Mouse (Mus musculus) lung, postnatal 25 days (tissue): Measurements from ENCODE around the gene Phf14.
A peak's percentile ranks its signal among the peaks of the same experiment; 100 is the strongest.
"Not testable (repeated sequence)": the region's sequence is repeated elsewhere in the genome, so short reads cannot be mapped to it uniquely, and the experiment has no call there.

ENCODE experiments used
- DNase-seq: peaks from one replicate; pipeline ENCODE4 v3.0.0; 2022; ENCODE audit warnings: low spot score

Phf14 gene

GRCm38 (mm10) chr6:12095716-12096115 is 188.1 kb downstream of the Phf14 start:
- DNase-seq = no peak

GRCm38 (mm10) chr6:12097125-12097524 is 189.5 kb downstream of the Phf14 start:
- no peak for DNase-seq

DNA sequence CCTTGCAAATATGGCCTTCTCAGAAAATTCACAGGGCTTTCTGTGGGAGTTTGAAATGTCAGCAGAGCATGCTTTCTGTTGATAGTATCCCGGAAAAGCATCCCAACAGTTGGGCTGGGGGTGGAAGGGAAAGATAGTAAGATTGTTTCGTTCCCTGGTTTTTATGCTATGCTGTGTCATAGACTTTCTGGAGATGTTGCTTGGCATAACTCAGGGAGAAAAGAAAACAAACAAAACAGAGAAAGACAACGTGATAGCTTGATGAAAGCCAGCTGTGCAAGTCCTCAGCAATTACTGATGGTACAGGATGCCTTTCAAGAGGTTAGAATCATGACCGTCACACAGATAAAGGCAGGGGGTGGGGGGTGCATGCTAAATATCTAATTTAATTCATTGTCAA is 197.5 kb downstream of the Phf14 start:
- peak; percentile 33 for DNase-seq

DNA sequence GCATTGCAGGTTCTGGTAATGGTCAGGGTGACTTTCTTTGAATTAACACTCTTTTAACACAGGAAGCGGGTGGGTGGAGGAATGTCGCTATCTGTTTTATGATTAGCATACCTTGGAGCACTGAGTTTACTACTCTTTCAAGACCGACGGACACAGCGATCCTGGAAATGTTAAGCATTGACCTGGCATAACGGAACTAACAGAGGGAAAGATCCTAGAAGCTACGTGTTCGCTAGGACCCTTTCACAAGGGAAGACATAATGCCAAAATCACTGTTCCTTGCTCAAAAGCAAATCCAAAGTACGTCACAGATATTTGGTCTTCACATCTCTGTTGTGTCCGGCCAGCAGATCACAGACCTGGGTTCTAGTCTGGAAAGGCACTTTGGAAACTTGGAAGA is 199.7 kb downstream of the Phf14 start:
- no peak for DNase-seq

GRCm38 (mm10) chr6:12107786-12108185 is 200.2 kb downstream of the Phf14 start:
- no peak for DNase-seq

- DNase-seq = no peak
Observed at GRCm38 (mm10) chr6:12116926-12117818, 209.6 kb downstream of the Phf14 start.

DNA sequence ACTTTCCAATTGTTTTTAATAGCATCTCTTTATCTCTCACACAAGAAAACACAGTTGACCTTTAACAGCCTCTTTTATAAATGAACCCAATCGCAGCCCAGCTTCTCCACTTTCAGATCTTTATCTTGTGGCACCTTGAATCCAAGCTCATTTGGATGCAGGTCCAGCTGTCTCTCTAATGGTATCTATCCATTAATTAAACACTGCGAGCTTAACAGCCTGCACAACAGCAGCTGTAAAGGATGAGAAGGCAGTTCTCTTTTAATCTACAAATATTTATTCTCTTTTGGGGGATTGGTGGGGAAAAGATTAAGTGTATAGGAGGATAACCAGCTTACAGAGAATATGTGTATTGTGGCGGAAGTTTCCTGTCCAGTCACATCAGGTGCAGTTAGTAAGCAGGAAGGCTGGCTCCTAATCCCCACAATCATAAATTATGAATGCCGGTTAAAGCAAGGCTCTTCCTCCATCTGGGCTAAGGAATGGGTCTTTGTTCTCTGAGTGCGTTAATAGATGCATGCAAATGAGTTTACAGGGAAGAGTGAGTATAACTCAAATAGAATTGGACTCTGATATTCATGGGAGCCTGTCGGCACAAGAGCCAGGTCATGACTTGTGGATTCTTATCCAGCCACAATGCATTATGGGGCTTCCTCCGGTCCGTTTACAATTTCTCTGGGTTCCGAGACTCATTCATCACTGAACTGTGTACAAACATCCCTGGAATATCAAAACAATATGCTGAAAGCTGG is 210.4 kb downstream of the Phf14 start:
- peak; percentile 4 for DNase-seq

DNA sequence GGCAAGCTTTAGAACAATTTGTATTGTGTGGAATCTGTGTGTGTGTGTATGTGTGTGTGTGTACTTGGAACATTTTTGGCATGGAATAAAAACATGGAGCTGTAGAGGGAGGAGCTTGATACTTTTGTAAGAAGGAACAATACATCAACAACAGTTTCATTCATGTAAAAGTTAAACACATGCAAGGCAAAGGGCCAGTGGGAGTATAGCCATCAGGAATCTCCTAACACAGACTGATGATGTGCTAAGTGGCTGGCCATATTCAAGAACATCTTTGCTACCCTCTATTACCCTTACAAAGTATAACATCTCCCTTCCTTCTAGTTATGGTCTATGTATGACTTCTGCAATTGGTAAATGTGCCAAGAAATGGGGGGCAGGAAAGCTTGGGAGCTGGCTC is 215.2 kb downstream of the Phf14 start:
- DNase-seq = no peak

GRCm38 (mm10) chr6:12125031-12125803 is 217.6 kb downstream of the Phf14 start:
- peak; percentile 67 for DNase-seq

DNA sequence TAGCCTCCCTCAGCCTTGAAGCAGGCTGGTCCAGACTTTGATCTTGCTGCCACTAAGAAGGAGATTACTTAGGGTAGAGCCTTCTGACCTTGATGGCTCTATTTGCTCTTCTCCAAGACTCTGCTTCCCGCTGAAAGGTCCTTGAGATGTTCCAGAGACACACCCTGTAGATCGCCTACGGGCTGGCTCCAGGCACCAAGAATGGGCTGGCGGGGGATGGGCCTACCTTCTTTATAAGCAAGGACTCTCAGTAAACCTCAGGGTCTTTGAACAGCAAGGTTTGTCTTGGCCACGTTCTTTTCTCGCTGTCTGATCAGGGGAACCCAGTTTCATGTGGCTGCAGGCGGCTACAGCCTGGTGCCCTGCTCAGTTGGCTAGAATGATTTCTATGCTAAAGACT is 219.0 kb downstream of the Phf14 start:
- not testable (repeated sequence) for DNase-seq

DNA sequence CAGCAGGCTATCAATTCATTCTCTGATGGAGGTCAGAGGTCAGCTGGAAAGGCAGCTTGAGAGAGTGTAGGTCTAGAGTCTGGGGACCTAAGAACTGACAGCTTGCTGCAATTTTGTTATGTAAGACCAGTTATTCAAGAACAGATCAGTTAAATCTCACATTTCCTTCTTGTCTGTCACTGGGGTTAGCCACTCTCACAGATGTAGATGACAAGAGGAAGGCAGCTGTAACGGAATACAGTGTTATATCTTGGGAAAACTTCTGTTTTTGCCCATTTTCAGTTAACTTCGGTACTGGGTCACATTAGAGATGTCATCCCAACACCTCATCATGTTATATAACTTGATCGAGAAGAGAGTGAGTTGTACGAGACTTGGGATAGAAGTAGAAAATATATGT is 219.7 kb downstream of the Phf14 start:
- no peak for DNase-seq
